Mouse (Mus musculus): ENCODE results near the gene Gse1.

GRCm38 (mm10) chr8:120202546-120202945 lies 25.7 kb upstream of the Gse1 start:
- no peak for TF ChIP-seq MAFK (IDR thresholded peaks at IDR 0.05; ENCODE audit: borderline replicate concordance, low read depth, low read length)
- TF ChIP-seq CTCF (IDR thresholded peaks at IDR 0.05 in 2 of 3, conservative IDR thresholded peaks at IDR 0.05 in 1 of 3; ENCODE audit: control insufficient read depth in 1 of 3, insufficient read depth in 1 of 3, low read depth in 2 of 3, low read length in 3 of 3, poor library complexity in 1 of 3, severe bottlenecking in 1 of 3) = no peak
- TF ChIP-seq MAZ (IDR thresholded peaks at IDR 0.05; ENCODE audit: low read depth, low read length) = no peak
- TF ChIP-seq POLR2A (IDR thresholded peaks at IDR 0.05; ENCODE audit: control insufficient read depth in 1 of 2, insufficient read depth in 1 of 2, low read depth in 1 of 2, low read length in 2 of 2, poor library complexity in 1 of 2) = no peak
- no peak for TF ChIP-seq TBP (IDR thresholded peaks at IDR 0.05; ENCODE audit: low read depth, low read length)

Measured in MEL (cell line).